Mouse (Mus musculus): ENCODE data around the gene Itga7. TPM values are rescaled to one million over a fixed set of nuclear protein-coding genes. Genes with fewer than 3 reads are reported as not detected.
A peak's percentile ranks its signal among the peaks of the same experiment; 100 is the strongest.

Itga7 gene
- total RNA-seq, 2 experiments from 2014 or later, result 30.1 to 35.4 TPM

DNA sequence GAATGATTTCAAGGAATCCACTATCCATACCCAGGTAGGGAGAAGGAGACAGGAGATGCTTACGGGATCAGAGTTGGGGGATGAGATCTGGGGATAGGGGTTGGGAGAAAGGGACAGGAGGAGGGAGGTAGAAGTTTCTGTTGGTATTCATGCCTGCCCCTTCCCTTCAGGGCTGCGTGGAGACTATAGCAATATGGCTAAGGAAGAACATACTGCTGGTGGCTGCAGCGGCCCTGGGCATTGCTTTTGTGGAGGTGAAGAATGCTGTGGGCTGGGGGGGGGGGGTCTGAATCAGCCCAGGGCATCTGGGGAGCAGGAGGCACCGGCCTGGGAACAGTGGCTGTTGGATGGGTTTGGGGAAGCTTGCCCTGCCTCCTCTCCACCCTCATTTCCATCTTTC, 21.4 kb upstream of the Itga7 start:
- no peak for DNase-seq

DNA sequence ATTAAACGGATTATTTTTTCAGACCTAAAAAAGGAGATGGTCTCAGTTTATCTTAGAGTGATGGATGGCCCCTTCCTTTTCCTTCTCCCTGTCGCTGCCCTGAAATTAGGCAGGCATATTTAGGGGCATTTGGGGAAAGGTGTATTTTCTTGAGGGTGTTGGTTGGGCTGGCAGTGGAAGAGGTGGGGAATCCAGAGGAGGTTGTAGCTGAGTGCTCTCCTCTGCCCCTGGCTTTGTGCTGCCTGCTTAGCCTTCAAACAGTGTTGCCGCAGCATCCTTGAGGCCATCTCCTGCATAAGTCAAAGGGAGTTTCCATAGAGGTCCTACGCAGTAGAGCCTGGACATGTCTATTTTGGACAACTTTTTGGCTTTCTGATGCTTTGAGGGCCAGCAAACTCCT, 20.8 kb upstream of the Itga7 start:
- no peak for DNase-seq

DNA sequence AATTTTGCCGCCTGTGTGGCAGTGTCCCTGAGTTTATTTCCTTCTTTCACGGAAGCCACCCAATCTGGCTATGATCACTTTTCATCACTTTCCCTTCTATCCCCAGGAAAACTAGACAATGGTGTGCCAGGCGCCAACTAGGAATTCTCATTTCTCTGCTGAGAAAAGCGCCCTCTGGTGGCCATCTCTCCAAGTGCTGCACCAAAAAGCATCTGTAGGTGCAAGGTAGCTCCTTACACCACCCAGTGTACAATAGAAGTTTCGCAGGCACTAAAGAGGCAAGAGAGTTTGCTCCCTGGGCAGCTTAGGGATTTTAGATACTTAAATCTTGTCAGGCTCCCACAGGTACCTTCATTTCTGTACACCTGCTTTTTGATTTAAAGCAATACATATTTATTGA, 20.4 kb upstream of the Itga7 start:
- DNase-seq, result peak; percentile 85 to 86

DNA sequence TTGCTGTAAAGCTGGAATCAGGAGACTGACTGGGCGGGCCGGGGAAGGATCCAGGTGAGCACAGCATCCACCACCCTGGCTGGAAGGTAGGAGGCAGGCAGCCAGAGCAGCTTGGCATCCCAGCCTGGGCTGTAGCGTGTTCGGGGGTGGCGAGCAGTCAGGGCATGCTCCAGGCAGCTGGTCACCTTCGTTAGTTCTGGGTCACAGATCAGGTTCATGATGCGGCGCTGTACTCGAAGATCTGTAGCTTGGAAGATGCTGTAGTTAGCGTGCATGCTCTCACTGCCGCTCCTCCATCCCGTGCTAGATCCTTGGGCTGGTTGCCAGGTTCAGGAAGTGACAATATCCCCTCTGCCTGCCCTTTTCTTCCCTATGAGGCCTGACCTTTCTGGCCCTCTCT, 19.9 kb upstream of the Itga7 start:
- no peak for DNase-seq

DNA sequence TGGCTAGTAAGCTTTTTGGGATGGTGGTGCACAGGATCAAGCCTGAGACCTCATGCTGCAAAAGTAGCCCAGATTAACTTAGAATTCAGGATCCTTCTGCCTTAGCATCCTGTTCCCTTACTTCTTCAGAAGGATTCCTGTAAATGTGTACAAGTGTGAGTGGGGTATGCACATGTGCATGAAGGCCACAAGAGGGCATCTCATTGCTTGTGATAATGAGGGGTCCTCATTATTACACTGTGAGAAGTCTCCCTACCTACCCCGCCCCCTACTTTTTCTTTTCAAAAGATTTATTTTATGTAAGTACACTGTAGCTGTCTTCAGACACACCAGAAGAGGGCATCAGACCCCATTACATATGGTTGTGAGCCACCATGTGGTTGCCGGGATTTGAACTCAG, 18.1 kb upstream of the Itga7 start:
- DNase-seq, result no peak

DNA sequence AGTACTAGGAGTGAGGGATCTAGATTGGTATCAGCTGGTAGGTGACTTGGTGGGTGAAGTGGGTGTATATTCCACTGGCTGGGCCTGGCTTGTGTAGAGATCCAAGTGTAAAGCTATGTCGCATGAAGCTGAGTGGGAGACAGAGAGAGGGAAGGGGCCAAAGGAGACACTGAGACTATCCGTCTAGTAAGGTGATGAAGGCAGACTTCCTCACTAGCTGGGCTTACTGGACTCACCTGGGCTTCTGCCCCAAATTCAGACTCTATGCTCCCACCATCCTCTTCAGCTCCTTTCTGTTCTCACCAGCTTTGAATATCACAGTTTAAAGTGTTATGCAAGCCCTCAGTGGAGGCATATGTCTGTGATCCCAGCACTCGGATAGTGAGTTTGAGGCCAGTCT, 17.0 kb upstream of the Itga7 start:
- no peak for DNase-seq

DNA sequence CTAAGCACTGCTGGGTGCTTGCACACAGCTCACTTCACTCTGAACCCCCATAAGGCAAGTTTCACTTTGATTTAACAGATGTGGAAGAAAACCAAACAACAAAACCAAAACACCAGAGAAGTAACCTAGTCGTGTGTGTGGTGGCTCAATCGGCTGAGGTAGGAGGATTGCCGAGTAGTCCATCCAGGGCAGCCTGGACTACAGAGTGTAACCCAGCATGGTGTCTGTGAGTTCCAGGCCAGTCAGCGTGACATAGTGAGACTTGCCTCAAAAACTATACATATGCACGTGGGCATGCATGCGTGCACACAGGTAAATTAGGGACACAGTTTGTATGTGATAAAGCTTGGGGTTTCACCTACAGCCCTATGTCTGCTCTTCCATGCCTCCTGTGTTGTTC, 16.2 kb upstream of the Itga7 start:
- DNase-seq, result no peak

DNA sequence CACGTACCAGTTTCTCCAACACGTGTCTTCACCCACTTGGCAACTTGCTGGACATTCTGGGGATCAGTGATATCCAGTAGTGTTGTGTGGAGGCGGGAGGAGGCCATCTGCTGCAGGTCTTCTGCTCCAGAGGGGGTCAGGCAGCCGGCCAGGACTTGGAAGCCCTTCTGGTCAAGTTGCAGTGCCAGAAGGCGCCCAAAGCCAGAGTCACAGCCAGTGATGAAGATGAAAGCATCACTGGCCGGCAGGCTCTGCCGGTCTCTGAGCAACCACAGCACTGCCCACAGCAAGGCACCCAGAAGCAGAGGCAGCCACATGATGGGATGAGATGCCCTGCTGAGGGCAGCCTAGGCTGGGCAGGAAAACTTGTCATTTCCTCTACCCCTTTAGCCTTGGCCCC, 15.4 kb upstream of the Itga7 start:
- no peak for DNase-seq

DNA sequence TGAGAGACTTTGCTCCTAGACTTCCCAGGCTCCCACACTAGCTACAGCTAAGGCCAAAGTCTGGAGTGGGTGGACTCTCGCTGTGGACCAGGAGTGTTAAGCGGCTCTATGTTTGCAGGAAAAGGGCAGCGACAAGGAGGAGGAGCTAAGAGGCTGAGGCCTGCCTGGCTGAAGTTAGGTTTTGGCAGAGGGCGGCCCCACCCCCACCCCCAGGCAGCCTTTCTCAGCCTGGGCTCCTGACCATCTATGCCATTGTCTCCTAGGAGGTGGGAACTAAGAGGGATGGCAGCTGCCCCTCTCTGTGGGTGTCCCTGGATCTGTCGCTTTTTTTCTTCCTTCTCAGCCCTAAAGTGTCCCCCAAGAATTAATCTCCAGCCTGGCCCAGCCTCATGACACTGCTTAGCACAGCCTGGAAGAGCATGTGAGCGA, 14.4 kb upstream of the Itga7 start:
- no peak for DNase-seq

DNA sequence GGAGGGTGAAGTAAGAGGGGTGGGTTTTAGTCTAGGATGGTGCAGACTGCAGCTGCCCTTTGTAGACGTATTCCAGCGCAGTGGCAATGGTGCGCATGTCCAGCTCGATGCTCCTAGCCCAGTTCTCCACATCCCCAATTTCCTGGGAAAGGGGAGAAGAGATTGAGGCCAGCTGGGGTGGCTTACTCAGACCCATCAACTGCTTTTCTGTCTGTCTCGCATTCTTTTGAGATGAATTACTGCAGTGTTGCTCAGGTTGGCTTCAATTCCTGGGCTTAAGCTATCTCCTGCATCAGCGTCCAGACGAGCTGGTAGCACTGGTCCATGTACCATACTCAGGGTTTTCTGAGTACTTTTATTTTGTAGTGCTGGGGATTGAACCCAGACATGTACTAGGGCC, 13.7 kb upstream of the Itga7 start:
- DNase-seq, result no peak

DNA sequence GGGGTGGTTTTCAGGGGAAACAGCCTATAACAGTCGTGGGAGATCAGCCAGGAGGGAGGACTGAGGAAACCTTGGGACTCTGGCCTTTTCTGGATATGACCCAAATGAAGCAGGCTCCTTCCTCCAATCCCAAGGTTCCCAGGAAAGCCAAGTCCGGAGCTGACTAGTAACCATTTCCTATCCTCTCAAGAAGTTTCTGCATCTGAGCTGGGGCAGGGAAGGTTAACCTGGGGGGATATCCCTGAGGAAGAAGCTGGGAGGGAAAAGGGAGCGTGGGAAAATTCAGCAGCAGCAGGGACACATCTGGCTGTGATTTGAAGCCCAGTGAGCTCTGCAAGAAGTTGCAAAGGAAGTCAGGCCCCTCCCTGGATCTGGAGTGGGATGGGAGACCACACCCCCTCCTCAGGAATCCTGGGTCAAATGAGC, 12.9 kb upstream of the Itga7 start:
- DNase-seq, result no peak

DNA sequence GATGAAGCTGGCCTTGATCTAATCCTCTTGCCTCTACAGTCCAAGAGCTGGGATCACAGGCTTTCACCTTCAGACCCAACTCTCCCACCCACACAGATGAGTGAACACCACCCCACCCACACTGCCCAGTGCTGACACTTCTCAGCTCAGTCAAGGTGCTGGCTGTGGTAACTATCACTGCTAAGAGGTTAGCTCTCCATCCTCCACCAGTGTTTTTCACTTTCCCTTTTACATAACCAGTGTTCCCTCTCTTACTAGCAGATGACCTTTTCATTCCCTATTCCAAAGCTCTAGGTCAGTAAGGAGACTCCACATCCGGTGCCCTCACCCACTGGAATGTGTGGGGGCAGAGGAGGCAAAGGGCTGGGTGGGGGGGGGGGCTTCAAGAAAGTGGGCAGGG, 12.4 kb upstream of the Itga7 start:
- no peak for DNase-seq

DNA sequence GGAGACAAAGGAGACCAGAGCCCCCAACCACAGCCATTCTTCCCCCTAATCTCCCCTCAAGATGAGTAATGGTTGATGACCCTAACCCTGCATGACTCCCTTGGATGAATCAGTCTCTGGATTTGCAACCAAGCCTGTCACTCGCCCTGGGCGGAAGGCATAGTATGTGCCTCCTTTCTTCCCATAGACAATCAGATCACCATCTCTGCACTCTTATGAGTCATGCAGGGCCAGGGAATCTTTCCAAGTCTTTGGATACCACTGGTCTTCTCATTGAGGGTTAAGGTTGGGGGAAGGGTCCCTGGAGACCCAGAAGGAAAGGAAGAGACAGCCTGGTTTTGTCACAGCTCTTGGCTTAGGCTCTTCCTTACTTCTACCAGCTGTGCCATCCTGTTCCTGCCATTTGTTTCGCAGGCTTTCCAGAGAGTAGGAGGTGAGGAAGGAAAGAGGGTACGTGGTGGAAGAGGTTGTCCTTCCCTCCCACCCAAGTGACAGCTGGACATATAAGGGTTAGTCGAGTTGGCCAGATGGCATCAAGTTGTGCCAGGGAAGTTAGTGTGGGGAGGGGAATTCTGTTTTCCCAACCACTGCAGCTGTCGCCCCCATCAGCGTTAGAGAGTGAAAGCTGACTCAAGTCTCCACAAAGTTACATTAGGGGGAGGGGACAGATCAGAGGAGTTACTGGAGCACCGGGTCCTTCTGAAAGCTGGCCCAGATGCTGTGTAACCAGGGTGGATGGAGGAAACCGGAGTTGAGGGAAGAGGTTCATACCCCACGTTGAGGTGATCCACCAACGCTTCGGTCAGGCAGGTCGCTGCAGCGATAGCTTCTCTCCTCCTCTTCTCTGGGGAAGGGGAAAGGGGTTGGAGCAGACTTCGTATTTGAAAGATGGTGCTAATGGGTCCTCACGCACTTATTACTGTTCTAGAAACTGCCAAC, 11.5 kb upstream of the Itga7 start:
- no peak for DNase-seq

DNA sequence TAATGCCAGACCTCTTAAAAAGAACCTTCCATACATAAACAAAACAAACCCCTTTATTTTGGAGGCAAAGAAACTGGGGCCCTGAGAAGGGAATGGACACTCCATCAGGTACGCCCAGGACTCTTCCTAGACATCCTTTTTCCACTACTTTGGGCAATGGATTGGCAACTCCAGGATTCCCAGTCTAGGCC, 10.9 kb upstream of the Itga7 start, which contains the start of gene Rdh5:
TSS of gene Rdh5 (minus strand) at position 67 of the 191 bp plus-strand sequence.
- DNase-seq, result no peak

DNA sequence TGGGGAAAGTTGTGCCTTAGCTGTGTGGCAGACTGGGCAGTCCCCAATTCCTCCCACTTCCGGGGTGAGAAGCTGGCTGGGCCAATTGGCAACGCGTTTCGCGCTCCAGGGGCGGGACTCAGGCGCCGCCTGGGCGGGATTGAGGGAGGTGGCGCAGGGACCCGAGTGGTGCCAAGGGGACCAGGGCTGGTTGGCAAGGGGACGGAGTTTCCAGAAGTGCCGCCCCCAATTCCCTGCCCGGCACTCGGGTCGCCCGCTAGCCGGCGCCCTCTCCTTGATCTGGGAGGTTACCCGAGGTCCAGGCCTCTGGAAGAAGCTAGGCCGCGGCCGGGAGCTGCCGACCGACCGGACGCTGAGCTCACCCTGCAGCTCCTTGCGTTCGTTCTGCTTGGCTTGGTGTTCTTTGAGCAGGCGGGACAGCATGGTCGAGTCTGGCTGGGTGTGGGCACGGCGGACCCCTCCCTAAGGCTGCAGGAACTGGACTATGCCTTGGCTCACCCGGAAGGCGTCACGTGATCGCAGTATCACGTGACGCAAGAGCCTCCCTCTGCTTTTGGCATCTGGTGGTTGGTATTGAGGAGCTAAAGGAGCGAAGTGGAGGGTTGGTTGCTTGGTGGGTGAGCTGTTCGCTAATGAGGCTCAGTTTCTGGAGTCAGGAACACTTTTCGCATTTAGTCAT, 10.5 kb upstream of the Itga7 start:
- DNase-seq, result peak; percentile 94 to 96

DNA sequence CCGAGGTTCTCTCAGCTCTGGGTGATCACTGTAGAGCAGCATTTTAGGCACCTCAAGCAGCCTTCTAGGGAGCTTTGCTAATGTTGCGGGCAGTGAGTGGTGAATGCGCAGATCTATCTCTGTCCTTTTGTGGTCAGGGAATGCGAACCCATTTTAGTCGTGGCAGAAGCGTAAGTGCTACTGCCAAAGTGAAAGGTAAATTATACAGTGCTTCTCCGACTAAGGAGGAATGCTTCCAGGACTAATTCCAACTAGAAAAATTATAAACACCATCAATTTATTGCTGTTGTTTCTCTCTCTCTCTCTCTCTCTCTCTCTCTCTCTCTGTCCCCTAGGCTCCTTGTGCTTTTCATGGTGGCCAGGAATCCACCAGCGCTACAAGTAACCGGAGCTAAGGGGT, 9.7 kb upstream of the Itga7 start, which contains the start of gene Bloc1s1:
TSS of gene Bloc1s1 (minus strand) at position 101 of the 400 bp plus-strand sequence.
- DNase-seq, result no peak

DNA sequence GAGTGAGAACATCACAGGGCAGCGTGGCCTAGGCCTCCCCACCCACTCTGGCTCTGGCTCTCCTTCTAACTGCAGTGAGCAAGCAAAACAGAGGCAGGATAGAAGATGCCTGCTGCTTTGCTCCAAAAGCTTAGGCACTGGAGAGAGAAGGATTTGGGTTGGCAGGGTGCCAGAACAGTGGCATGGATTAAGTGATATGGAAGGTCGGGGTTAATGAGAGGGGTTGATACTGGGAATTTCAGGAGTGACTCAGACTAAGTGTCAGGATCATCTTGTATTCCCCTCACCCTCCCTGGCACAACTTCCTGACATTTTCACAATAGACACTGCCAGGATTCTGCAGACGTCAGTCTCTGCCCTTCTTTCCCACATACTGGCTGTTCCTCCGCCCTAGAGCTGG, 5.3 kb upstream of the Itga7 start:
- no peak for DNase-seq

DNA sequence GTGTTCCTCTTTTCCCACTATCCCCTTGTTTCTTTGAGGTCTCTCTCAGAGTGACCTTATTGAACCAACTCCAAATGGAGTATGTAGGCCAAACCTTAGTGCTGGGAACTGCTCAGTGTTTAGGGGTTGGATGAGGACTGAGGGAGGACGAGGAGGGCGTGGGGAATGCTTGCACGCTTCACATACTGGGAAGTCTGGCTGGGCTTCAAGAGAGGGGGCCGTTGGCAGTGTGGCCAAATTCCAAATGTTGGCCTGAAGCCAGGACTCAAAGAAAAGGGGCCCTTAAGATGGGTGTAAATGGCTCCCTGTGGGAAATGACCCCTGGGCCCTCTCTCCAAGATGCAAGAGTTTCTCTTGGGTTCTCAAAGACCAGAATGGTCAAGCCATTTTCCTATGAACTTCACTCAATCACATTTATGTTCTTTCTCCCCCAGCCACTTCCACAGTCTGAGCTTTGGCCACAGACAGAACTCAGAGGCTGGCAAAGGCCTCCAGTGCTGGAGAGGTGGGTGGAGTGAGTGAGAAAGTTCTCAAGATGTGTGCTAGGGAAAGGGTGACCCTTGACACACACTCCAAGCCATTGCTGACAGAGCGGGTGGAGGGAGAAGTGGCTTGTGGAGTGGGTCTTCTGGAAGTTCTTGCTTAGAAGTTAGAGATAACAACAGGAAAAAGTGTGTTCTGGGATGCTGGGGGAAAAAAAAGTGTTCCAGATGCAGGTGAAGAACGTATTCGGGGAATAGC, 3.8 kb upstream of the Itga7 start:
- no peak for DNase-seq

DNA sequence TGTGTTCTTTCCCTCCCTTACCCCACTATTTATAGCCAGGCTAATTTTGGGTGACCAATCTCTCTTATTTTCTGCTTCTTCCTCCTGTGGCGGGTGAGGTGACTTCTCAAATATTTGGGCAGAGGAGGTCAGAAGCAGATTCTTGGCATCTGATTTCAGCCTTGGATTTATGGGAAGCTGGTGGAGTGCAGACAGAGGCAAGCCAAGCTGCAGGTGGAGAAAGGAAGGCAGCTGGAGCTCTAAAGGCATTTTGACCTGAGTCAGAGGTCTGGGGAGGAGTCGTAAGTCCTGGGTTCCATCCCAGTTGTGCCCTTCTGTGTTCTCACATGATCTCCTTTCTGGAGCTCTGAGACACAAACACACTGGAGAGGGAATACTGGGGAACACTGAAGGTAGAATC, 2.2 kb upstream of the Itga7 start:
- no peak for DNase-seq

DNA sequence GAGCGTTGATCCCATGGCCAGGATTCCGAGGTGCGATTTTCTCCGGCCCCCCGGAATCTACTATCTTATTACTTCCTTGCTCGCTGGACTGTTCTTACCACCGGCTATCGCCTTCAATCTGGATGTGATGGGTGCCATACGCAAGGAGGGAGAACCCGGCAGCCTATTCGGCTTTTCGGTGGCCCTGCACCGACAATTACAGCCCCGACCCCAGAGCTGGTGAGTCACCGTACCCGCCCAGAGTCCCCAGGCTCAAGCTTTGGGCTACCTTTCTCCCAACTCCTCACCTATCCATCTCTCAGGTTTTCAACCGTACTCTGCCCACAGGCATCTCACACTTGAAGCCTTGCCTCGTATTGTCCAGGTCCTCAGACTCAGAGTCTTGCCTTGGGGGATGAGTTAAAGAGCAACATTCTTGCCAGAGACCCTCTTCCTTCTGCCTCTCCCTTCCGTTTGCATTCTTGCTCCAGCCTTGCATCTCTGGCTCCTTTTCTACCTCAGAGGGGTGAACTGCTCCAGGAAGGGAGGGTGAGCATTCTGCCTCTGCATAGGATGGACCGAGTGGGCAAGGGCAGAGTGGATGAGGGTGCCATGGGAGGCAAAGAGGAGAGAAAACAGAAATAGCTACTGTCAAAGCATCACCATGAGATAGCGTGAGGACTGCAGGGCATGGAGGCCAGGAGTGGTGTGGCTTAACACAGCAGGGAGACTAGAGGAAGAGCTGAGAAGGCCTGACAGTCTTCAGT, 531 bp downstream of the Itga7 start:
- no peak for DNase-seq

DNA sequence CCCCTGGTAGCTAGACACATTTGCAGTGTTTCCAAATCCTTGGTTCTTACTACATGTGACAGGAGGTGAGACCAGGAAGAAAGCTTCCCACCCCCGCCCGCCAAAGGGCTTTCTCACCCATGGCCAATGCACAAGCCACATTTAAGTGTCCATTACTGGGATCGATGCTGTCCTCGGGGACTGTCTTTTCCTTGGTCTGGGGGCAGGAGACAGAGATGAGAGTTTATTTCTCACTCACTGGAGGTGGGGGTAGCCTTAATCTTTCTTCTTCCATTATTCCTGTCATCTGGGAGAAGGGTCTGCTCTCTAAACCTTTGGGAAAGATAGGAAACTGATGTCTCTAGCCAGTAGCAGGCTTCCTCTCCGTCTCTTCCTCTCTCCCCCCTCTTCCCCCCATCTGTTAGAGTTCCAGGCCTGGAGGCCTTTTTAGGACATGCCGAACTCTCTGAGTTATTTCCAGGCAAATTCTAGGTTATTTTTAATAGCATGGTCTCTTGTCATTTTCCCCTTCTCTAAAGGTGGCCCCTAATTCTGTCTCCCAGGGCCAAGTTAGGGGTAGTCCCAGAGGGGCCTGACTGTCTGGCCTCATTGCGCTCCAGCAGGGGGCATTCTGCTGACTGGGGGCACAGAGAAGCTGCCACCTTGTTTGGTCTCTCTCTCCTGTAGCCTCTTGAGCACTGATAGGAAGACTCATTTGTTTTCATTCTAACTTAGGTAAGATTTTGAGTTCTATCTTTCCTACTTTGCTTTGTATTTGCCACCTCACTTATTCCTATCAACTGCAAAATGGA, 1.6 kb downstream of the Itga7 start:
- no peak for DNase-seq

All from layer of hippocampus, postnatal 36 days (tissue).